Mouse (Mus musculus) heart, postnatal 0 days (tissue): ENCODE data around the gene Dvl2. TPM values are rescaled to one million over a fixed set of nuclear protein-coding genes. Genes with fewer than 3 reads are reported as not detected.
A peak's percentile ranks its signal among the peaks of the same experiment; 100 is the strongest.

Experiments
- ATAC-seq: fragments of 200-750 bp; cut with Nextera tagmentation; 2 replicates; pipeline ENCODE4 v1.8.0; 2017; ENCODE audit warnings: low read depth, moderate number of reproducible peaks, moderate library complexity; ENCODE audit not compliant: insufficient read depth
- DNase-seq: peaks from one replicate; pipeline ENCODE4 v3.0.0-alpha.2; 2016; ENCODE audit warnings: low spot score
- H3K27ac ChIP-seq: fragments of 300-500 bp; sonication (generic); 2 replicates; pipeline ENCODE4 v1.5.1; 2014; ENCODE audit warnings: low read depth, mild to moderate bottlenecking
- H3K27me3 ChIP-seq: fragments of 300-500 bp; sonication (generic); 2 replicates; pipeline ENCODE4 v1.6.1; 2014; ENCODE audit warnings: low read length, mixed read lengths; ENCODE audit not compliant: control insufficient read depth, insufficient read depth
- H3K36me3 ChIP-seq: fragments of 300-500 bp; sonication (generic); replicated peaks from 2 replicates; pipeline ENCODE4 v1.6.1; 2014; ENCODE audit warnings: low read length, mixed read lengths; ENCODE audit not compliant: control insufficient read depth, insufficient read depth
- H3K4me1 ChIP-seq: fragments of 300-500 bp; sonication (generic); 2 replicates; pipeline ENCODE4 v1.6.1; 2014; ENCODE audit warnings: antibody characterized with exemption; ENCODE audit not compliant: control insufficient read depth, insufficient read depth
- H3K4me2 ChIP-seq: fragments of 300-500 bp; sonication (generic); 2 replicates; pipeline ENCODE4 v1.6.1; 2014; ENCODE audit warnings: low read depth, mild to moderate bottlenecking, low read length, moderate library complexity
- H3K4me3 ChIP-seq: fragments of 300-500 bp; sonication (generic); 2 replicates; pipeline ENCODE4 v1.5.1; 2014; ENCODE audit warnings: low read depth, low read length
- H3K9ac ChIP-seq: fragments of 300-500 bp; sonication (generic); replicated peaks from 2 replicates; pipeline ENCODE4 v1.6.1; 2014; ENCODE audit warnings: low read depth, low read length, mixed read lengths
- H3K9me3 ChIP-seq: fragments of 300-500 bp; sonication (generic); replicated peaks from 2 replicates; pipeline ENCODE4 v1.6.1; 2016; ENCODE audit warnings: low read length; ENCODE audit not compliant: control insufficient read depth
- CTCF ChIP-seq: IDR thresholded peaks from 2 replicates; pipeline ENCODE4 v1.5.1; 2016; ENCODE audit warnings: antibody characterized with exemption, control low read depth, low read depth
- EP300 ChIP-seq: IDR thresholded peaks from 2 replicates; pipeline ENCODE4 v1.6.1; 2016; ENCODE audit warnings: antibody characterized with exemption, low read depth
- WGBS: fragments of 180-500 bp; shearing (Covaris S2); extraction: QIAGEN DNeasy Blood & Tissue Kit; methylation state at CpG from one replicate; pipeline ENCODE4 v1.1.7; 2014; 5-methylcytosine and 5-hydroxymethylcytosine counted together
- polyA plus RNA-seq: library from polyadenylated mRNA; unstranded; fragments of >200 nt; fragmentation: Nextera tagmentation; extraction: Ambion mirVana; gene quantifications from 2 replicates; pipeline ENCODE4 v1.2.1, GENCODE M21; 2015
- total RNA-seq: library from RNA; depleted of rRNA; stranded (reverse); fragments of >200 nt; gene quantifications from 2 replicates; pipeline ENCODE4 v1.2.3, GENCODE M21; 2014; ENCODE audit warnings: low replicate concordance

The Dvl2 gene
- total and polyA plus RNA-seq, 2 experiments from 2014 or later: 6.5 to 10.8 TPM

DNA sequence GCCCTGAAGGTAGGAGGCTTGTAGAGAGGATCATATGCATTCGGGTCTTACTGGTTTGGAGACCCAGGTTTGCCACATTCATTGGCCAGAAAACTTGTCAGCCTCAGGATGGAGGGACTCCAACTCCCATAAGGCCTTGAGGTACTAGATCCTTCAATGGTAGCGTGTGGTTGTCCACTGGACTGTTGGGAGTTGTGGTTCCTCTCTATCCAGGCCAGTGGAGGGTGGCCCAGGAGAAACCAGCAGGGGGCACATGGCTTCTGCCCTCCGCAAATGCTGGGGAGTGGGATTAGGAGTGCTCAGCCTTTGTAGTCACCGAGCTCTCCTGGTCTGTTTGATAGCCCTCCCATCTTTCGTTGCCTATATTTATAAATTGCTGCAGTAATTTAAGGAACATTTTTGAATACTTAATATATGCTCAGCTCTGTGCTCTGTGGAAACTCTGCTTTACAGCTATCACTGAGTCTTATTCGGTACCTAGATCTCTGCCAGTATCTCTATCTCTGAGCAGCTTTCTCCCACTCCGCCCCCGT, 20.4 kb downstream of the Dvl2 start:
- ATAC-seq (peak; percentile 93), DNase-seq (peak; percentile 90)
- WGBS: 0% methylated on average over 8 of the region's 8 CpGs
- no peaks in the 10 kb centered on the region for H3K36me3 ChIP-seq
- peaks cover 26% of the 10 kb centered on the region for H3K4me1 ChIP-seq
- H3K9me3 ChIP-seq: no peaks in the 10 kb centered on the region
- peak overlapping the region; percentile 56 for H3K4me3 ChIP-seq
- 0 out of 2 replicates have a peak, but pooled peaks cover 5% of the 10 kb centered on the region for H3K27me3 ChIP-seq
- H3K27ac ChIP-seq: peak overlapping the region; percentile 43
- peak; percentile 70 for TF ChIP-seq CTCF
- TF ChIP-seq EP300: no peak
- no peak overlapping the region; the same call in 1 of the 2 replicates for H3K9ac ChIP-seq
- peak overlapping the region; percentile 88 for H3K4me2 ChIP-seq

DNA sequence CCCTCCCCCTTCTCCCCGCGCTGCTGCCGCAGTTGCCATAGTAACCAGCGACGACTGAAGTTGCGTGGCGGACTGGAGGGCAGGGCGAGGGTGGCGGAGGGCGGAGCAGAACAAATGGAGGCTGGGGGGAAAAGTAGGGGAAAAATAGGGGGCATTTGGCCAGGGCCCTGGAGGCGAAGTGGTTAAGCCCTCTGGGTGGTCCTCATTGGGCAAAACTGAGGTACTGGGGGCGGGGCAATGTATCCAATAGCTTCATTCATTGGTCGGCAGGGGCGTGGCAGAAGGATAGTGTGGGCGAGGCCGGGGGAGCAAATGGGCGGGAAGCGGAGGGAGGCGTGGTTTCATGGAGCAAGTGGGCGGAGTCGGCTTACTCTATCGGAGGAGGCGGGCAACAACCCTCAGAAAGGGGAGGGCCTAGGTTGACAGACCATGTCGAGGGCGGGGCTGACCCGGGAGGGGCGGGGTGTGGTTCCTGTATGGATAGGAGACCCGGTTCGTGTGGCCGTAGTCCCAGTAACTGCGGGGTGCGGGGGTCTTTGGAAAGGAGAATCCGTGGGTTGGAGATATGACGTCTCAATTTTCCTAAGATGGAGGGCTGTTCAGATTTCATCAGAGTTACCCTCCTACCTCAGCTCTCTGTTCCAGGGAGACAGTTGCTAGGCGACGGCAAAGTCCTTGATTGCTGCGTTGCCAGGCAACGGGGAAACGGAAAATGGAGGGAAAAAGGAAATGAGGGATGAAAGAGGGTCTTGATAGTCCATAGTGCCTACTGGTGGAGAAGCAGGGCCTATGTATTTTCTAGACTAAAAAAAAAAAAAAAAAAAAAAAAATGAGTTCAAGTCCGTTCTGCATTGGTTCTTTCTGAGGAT, 21.1 kb downstream of the Dvl2 start:
- Histone ChIP-seq H3K4me2 (peak overlapping the region; percentile 88), H3K9ac (no peak overlapping the region; the same call in 1 of the 2 replicates), H3K36me3 (no peaks in the 10 kb centered on the region), H3K4me3 (peak overlapping the region; percentile 56), H3K27ac (peak overlapping the region; percentile 43), H3K27me3 (peaks cover 12% of the 10 kb centered on the region; the same call in 1 of the 2 replicates), H3K9me3 (no peaks in the 10 kb centered on the region), H3K4me1 (peaks cover 31% of the 10 kb centered on the region)
- WGBS: 3% methylated on average over 40 of the region's 40 CpGs
- ATAC-seq (peak; percentile 77), DNase-seq (peak; percentile 94)
- TF ChIP-seq CTCF (no peak), EP300 (no peak)

DNA sequence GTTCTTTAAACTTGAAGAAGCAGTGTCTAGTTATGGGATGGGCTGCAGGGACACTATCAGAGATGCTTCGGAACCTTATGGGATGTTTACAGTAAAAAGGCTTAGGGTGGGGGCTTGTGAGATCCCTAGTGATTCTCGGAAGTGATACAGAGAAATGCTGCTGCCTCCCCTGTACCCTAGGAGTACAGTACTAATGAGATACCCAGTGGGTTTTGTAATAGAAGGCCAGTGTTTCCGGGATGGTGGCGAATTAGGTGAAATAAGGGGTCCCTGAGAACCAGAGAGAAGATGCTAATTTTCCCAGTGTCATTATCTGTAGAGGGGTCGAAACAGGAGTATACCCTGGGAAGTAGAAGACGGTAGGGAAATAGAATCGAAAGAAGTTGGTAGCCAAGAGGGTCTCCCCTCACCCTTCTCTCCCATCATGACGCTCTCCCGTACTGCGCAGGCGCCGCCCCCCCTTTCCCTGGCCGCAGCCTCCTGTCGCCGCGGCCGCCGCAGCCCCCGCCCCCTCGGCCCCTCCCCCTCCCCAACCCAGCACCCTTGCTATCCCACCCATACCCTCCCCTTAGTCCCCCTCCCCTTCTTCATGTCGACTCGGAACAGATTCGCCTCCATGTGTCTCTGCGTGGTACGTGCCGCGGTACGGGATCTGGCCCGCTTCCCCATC, 23.2 kb downstream of the Dvl2 start:
- Histone ChIP-seq H3K4me3 (peak overlapping the region; percentile 32), H3K27ac (no peak overlapping the region), H3K4me2 (peak overlapping the region; percentile 63), H3K9ac (no peak overlapping the region; the same call in 1 of the 2 replicates), H3K36me3 (no peaks in the 10 kb centered on the region), H3K9me3 (no peaks in the 10 kb centered on the region), H3K4me1 (peaks cover 29% of the 10 kb centered on the region), H3K27me3 (peaks cover 12% of the 10 kb centered on the region; the same call in 1 of the 2 replicates)
- 10% methylated on average over 20 of the region's 29 CpGs for WGBS
- DNase-seq (no peak), ATAC-seq (no peak)
- no peak for TF ChIP-seq EP300
- TF ChIP-seq CTCF: no peak

DNA sequence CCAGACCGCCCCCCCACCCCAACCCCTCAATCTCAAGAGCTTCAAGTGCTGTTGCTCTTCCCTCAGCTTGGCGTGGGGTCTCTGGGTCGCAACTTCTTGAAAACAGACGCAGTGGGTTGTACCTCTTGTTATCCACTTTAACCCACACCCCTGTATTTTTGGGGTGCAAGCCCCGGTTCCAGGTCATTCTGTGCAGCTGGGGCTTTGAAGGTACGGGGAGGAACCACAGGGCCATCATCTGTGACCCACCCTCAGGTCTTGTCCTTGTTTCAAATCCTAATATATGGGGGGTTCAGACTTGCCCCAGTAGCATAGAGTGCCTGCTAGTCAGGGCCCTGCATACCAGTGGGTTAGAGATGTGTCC, 23.7 kb downstream of the Dvl2 start:
- Histone ChIP-seq H3K27me3 (peaks cover 12% of the 10 kb centered on the region; the same call in 1 of the 2 replicates), H3K27ac (no peak overlapping the region), H3K9ac (no peak overlapping the region; the same call in 1 of the 2 replicates), H3K4me1 (peaks cover 30% of the 10 kb centered on the region), H3K36me3 (no peaks in the 10 kb centered on the region), H3K9me3 (no peaks in the 10 kb centered on the region), H3K4me3 (peak overlapping the region; percentile 32), H3K4me2 (peak overlapping the region; percentile 63)
- TF ChIP-seq CTCF (no peak), EP300 (no peak)
- ATAC-seq (no peak), DNase-seq (no peak)
- WGBS: 15% methylated on average over 6 of the region's 6 CpGs

DNA sequence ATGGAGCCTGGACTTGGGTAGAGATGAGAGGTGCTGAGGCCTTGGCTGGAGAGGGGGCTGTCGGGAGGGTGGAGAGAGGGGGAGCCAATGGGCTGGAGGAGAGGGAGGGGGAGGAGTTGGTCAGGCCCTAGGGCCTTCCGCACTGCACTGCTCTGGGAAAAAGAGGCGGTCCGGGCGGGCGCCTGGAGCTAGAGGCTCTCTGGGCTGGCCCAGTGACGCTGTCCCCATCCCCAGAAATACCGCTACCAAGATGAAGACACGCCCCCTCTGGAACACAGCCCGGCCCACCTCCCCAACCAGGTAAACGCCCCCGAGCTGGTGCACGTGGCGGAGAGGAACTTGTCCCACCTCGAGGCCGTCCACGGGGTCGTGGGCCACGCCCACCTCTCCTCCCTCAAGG, 26.3 kb downstream of the Dvl2 start:
- Histone ChIP-seq H3K36me3 (peaks cover 8% of the 10 kb centered on the region), H3K9ac (0 out of 2 replicates have a peak overlapping the region, but pooled peaks have one; percentile 11), H3K4me2 (peak overlapping the region; percentile 60), H3K4me3 (peak overlapping the region; percentile 35), H3K27me3 (peaks cover 12% of the 10 kb centered on the region; the same call in 1 of the 2 replicates), H3K4me1 (peaks cover 19% of the 10 kb centered on the region; the same call in 1 of the 2 replicates), H3K9me3 (no peaks in the 10 kb centered on the region), H3K27ac (peak overlapping the region; percentile 46; the same call in 1 of the 2 replicates)
- 13% methylated on average over 18 of the region's 19 CpGs for WGBS
- ATAC-seq: peak; percentile 58
- DNase-seq: peak; percentile 41
- TF ChIP-seq EP300 (no peak), CTCF (no peak)
